Mouse (Mus musculus) limb, embryonic 10.5 days (tissue): ENCODE data around the gene Kcnmb2. TPM values are rescaled to one million over a fixed set of nuclear protein-coding genes. Genes with fewer than 3 reads are reported as not detected.

ENCODE experiments used
- DNase-seq: peaks from one replicate; pipeline ENCODE4 v3.0.0-alpha.2; 2017; ENCODE audit warnings: low spot score
- H3K27ac ChIP-seq: fragments of 300-500 bp; sonication (generic); 2 replicates; pipeline ENCODE4 v1.5.1; 2016; ENCODE audit warnings: mild to moderate bottlenecking
- H3K27me3 ChIP-seq: fragments of 300-500 bp; sonication (generic); 2 replicates; pipeline ENCODE4 v1.6.1; 2016; ENCODE audit warnings: low read depth, mild to moderate bottlenecking; ENCODE audit not compliant: poor library complexity, severe bottlenecking
- H3K36me3 ChIP-seq: fragments of 300-500 bp; sonication (generic); 2 replicates; pipeline ENCODE4 v1.6.1; 2016; ENCODE audit warnings: mild to moderate bottlenecking, moderate library complexity
- H3K4me1 ChIP-seq: fragments of 300-500 bp; sonication (generic); 2 replicates; pipeline ENCODE4 v1.6.1; 2016
- H3K4me3 ChIP-seq: fragments of 300-500 bp; sonication (generic); 2 replicates; pipeline ENCODE4 v1.5.1; 2016; ENCODE audit warnings: mild to moderate bottlenecking, moderate library complexity
- H3K9me3 ChIP-seq: fragments of 300-500 bp; sonication (generic); replicated peaks from 2 replicates; pipeline ENCODE4 v1.6.1; 2016; ENCODE audit warnings: mild to moderate bottlenecking
- WGBS: fragments of 180-500 bp; shearing (Covaris S2); methylation state at CpG from one replicate; pipeline ENCODE4 v1.1.7; 2016; 5-methylcytosine and 5-hydroxymethylcytosine counted together
- polyA plus RNA-seq: library from polyadenylated mRNA; unstranded; fragments of >200 nt; fragmentation: Nextera tagmentation; extraction: Ambion mirVana; gene quantifications from 2 replicates; pipeline ENCODE4 v1.2.1, GENCODE M21; 2016

Kcnmb2 gene
- polyA plus RNA-seq, 1 experiment from 2014 or later = 0.09 TPM

DNA sequence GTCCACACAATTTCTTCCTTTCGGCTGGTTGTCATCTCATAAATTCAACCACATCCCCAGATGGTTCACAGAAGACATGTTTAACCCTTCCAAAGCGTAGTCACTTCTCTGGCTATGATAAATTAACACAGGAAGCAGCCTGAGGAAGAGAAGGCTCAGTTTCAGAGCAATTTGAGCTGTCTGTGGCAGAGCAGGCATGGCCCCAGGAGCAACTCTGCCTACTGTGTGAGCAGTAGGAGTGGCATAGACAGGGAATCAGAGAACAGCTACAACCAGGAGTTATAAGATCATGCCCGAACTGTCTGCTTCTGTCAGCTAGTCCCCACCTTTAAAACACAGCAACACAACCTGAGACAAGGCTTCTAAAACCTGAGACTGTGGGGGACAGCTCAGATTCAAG lies 219.4 kb downstream of the Kcnmb2 start:
- Histone ChIP-seq H3K27me3 (no peaks in the 10 kb centered on the region), H3K36me3 (no peaks in the 10 kb centered on the region), H3K9me3 (no peaks in the 10 kb centered on the region), H3K27ac (no peak overlapping the region), H3K4me1 (peaks cover 16% of the 10 kb centered on the region), H3K4me3 (no peak overlapping the region)
- DNase-seq = no peak
- WGBS = 47% methylated on average over 3 of the region's 3 CpGs

DNA sequence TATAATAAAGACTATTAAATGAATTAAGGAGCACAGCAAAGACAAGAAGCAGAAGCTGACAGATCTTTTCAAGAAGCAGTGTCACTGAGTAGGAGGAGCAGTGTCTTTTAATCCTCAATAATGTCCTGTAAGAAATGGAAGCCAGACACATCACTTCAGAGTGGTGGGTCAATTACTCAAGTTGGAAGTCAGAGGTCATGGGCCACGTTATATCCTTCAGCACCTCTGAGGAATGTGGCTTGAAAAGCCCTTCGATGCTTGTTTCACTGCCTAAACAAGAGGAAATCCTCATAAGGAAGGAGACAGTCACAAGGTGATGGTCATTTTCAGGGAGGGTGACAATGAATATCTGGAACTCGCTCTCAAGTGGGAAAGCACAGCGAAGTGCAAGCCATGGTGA lies 223.1 kb downstream of the Kcnmb2 start:
- 24% methylated on average over 4 of the region's 4 CpGs for WGBS

DNA sequence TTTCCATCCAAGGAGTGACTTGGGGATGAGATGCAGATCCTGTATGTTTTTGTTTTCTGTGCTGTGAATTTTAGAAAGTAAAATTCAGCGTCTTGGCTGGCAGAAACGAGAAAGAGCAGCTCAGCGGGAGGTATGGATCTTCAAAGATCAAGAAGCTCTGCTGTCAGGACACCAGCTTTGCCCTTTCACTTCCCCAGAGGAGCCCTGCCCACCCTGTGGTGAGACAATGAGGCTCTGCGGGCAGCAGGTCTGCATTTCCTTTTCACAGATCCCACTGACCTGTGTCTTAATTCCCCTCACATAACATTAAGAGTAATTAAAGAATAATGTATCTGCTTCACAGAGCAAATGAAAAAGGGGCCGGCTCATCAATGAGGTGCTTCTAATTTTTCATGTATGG lies 226.1 kb downstream of the Kcnmb2 start:
- no peak for DNase-seq
- Histone ChIP-seq H3K27me3 (no peaks in the 10 kb centered on the region), H3K9me3 (no peaks in the 10 kb centered on the region), H3K4me1 (peaks cover 4% of the 10 kb centered on the region; the same call in 1 of the 2 replicates), H3K27ac (no peak overlapping the region), H3K4me3 (no peak overlapping the region), H3K36me3 (no peaks in the 10 kb centered on the region)
- 5% methylated on average over 5 of the region's 5 CpGs for WGBS

More for the DNA sequence above, 223.1 kb downstream of the Kcnmb2 start:
- Histone ChIP-seq H3K36me3 (no peaks in the 10 kb centered on the region), H3K4me3 (no peak overlapping the region), H3K9me3 (no peaks in the 10 kb centered on the region), H3K4me1 (peaks cover 13% of the 10 kb centered on the region), H3K27ac (no peak overlapping the region), H3K27me3 (no peaks in the 10 kb centered on the region)
- DNase-seq = no peak

DNA sequence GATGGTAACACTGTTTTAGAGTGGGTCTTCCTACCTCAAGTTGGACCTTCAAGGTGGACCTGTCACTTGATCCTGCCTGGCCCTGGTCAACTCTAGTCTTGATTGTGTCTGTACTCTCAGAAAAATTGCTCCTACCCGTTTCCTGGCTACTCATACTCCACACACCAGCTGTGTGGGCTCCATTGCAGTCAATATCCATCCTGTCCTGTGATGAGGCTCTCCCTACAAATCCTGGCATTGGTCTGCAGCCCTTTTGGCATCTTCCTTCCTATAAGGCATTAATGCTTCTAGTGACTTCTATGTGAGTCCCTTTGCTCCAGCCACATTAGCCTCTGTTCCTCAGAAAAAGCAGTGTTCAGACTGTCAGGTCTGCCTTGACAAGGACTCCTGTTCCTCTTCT lies 228.4 kb downstream of the Kcnmb2 start:
- 64% methylated on average over 1 of the region's 1 CpGs for WGBS
- no peaks in the 10 kb centered on the region for H3K9me3 ChIP-seq
- H3K4me3 ChIP-seq = no peak overlapping the region
- H3K27ac ChIP-seq = no peak overlapping the region
- DNase-seq = no peak
- no peaks in the 10 kb centered on the region for H3K27me3 ChIP-seq
- H3K4me1 ChIP-seq = peaks cover under 1% of the 10 kb centered on the region; the same call in 1 of the 2 replicates
- no peaks in the 10 kb centered on the region for H3K36me3 ChIP-seq

DNA sequence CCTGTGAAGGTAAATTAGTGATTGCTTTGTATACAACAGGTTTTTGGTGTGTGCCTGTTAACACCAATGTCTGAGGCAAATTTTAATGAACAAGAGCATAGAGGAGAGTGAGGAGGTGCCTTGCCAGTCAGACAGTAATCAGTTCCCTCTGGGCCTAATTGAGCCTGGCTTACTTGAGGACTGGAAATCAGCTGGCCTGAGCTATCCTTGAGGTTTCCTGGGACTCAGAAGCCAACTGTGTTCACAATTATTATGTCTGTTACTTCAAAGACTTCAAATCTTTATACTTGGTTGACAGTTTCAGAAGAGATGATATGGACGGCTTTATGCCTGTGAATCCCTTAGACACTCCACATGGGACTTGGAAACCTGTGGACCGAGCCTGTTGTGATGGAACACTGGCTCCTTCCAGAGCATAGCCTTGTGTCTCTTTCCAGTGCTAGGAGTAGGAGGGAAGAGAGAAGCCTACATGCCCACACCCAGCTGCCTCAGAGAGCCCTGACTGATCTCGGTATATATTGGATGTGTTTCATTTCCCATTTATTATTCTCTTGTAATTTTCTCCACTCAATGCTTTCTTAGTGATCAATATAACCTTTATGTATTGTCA lies 230.2 kb downstream of the Kcnmb2 start:
- Histone ChIP-seq H3K9me3 (no peaks in the 10 kb centered on the region), H3K36me3 (no peaks in the 10 kb centered on the region), H3K4me3 (no peak overlapping the region), H3K27ac (no peak overlapping the region), H3K4me1 (no peaks in the 10 kb centered on the region), H3K27me3 (no peaks in the 10 kb centered on the region)
- WGBS = 86% methylated on average over 3 of the region's 3 CpGs
- DNase-seq = no peak

DNA sequence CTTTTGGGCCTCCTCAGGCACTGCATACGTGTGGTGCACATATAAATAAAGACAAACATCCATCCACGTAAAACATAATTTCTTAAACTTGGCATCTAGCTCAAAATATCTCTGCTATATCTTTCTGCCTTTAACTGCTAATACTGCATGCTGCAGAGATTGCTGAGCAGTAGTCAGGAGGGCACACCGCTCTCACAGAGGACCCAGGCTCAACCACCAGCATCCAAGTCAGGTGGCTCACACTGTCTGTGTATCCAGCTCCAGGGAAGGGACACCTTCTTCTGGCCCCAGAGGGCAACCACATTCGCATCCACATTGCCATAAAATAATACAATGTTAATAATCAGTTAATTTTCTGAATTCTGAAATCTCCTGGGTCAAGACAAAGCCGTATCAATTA lies 241.9 kb downstream of the Kcnmb2 start:
- WGBS = 89% methylated on average over 5 of the region's 5 CpGs
- Histone ChIP-seq H3K27me3 (no peaks in the 10 kb centered on the region), H3K4me3 (no peak overlapping the region)

DNA sequence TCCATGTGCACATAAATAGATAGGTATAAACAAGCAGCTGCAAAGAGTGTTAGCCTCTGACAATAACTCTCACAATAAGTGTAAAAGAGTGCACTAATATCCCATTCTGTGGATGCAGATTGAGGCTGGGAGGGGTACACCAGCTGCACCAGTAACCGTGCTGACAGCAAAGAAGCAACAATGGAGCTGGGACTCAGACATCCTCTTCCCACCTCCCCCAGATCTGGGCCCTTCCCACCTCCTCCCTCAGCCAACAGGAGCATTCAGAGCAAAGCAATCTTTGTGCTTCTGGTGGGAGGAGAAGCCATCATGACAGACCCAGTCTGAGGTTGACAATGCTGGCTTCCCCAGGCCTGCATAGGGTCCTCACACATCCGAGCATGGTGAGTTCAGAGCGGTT lies 242.3 kb downstream of the Kcnmb2 start:
- WGBS = 80% methylated on average over 3 of the region's 3 CpGs
- Histone ChIP-seq H3K36me3 (no peaks in the 10 kb centered on the region), H3K9me3 (no peaks in the 10 kb centered on the region), H3K4me1 (no peaks in the 10 kb centered on the region), H3K27ac (no peak overlapping the region), H3K27me3 (no peaks in the 10 kb centered on the region), H3K4me3 (no peak overlapping the region)
- DNase-seq = no peak

More for the DNA sequence above, 241.9 kb downstream of the Kcnmb2 start:
- Histone ChIP-seq H3K9me3 (no peaks in the 10 kb centered on the region), H3K27ac (no peak overlapping the region), H3K4me1 (no peaks in the 10 kb centered on the region), H3K36me3 (no peaks in the 10 kb centered on the region)
- no peak for DNase-seq

DNA sequence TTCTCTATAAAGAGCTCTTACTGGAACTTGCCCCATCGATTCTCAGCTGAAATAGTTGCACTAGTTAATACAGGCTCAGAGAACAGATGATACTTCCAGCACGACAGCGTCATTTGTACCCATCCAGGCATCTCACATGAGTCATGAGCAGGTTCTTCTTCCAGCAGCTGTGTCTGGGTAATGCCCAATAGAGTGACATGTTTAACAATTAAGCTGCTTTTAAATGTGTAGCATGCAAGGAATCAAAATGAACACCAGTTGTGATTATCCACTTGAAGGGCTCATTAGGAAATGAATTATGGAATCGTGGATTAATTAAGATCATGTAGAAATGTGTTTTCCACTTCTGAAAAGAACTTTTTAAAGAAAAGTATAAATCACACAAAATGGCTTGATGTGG lies 245.4 kb downstream of the Kcnmb2 start:
- Histone ChIP-seq H3K9me3 (no peaks in the 10 kb centered on the region), H3K27ac (no peak overlapping the region), H3K4me1 (no peaks in the 10 kb centered on the region), H3K36me3 (no peaks in the 10 kb centered on the region), H3K27me3 (no peaks in the 10 kb centered on the region), H3K4me3 (no peak overlapping the region)
- no peak for DNase-seq
- WGBS = 94% methylated on average over 4 of the region's 4 CpGs

DNA sequence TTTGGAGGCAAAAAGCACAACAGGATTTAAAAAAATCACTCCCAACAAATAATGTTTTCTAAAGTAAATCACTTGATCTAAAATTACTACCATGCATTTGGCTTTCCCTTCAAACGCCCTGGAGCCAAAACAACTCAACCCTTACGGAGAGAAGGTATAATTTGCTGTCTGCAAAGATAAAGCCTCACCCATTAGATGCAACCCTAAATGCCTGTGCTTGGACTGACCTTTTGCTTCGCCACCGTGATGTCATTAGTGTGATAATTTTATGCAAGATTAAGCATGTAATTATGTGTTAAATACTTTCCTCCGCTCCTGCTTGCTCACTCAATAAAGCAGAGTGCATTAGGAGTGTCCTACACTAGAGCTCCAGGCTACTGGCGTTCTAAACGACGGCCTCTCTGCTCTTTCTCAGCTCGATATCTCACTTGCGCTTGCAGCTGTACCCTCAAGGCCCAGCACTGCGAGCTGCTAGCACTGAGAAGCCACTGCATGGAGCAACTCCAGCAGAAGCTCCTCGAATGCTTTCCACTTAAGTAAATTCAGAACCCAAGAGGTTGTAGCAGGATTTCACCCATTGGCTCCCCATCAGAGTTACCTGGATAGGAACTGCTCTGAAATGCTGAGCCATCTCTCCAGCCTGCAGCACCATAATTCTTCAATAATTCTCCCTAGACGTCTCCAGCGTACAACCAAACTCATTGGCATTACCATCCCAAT lies 247.7 kb downstream of the Kcnmb2 start:
- H3K36me3 ChIP-seq = no peaks in the 10 kb centered on the region
- no peaks in the 10 kb centered on the region for H3K27me3 ChIP-seq
- H3K9me3 ChIP-seq = no peaks in the 10 kb centered on the region
- 70% methylated on average over 14 of the region's 14 CpGs for WGBS
- H3K27ac ChIP-seq = no peak overlapping the region
- no peak overlapping the region for H3K4me3 ChIP-seq
- DNase-seq = no peak
- no peaks in the 10 kb centered on the region for H3K4me1 ChIP-seq

DNA sequence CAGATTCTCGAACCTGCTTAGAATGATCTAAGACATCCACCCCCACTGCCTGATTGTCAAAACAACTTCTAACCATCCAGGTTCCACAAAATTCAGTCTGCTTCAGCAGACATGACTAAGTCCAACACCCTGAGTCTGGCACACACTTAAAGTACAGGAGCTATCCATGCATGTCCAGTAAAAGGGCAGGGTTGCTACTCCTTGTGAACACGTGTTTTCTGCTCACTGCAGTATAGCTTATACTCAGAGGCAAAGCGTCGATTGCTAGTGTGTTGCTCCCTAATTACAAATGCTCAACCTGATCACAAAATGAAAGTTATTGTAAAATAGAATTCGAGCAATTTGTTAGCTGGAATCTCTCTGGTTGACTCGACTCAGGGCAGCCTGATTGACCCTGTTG lies 278.2 kb downstream of the Kcnmb2 start:
- DNase-seq = peak; percentile 20
- H3K36me3 ChIP-seq = no peaks in the 10 kb centered on the region
- no peaks in the 10 kb centered on the region for H3K9me3 ChIP-seq
- WGBS = 71% methylated on average over 6 of the region's 6 CpGs
- no peak overlapping the region for H3K4me3 ChIP-seq
- H3K27ac ChIP-seq = no peak overlapping the region
- no peaks in the 10 kb centered on the region for H3K27me3 ChIP-seq
- no peaks in the 10 kb centered on the region for H3K4me1 ChIP-seq

DNA sequence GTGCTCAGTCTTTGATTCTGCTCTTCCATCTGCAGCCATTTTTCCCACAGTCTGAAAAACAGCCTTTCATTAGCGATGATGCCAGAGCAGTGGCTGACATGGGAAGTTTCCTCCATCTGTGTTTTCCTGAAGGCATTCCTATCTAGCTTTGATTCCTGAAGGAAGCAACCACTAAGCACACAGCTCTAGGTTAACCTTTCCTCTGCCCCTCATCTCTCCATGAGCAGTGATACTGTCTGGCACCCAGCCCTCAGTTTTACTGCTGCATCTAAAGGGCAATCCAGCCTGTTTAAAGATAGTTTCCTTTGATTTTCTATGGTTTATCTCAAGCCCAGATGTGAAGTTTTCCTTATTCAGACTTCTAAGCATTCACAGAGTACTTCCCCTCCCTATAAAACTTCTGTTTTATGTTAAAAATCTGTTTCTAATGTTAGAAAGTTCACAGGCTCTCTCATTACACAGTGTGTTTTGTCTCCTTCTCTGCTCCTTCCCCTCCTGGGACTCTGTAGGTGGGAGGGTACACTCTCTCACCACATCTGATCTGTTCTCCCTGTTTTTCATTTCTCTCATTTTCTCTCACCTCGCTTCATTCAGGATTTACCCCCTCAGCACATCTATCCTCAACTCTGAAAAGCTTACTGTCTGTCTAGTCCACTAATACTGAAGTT lies 283.7 kb downstream of the Kcnmb2 start:
- Histone ChIP-seq H3K9me3 (no peaks in the 10 kb centered on the region), H3K27ac (no peak overlapping the region), H3K4me1 (peaks cover 5% of the 10 kb centered on the region; the same call in 1 of the 2 replicates), H3K4me3 (no peak overlapping the region), H3K36me3 (no peaks in the 10 kb centered on the region), H3K27me3 (no peaks in the 10 kb centered on the region)
- WGBS = 35% methylated on average over 2 of the region's 2 CpGs
- DNase-seq = peak; percentile 26

DNA sequence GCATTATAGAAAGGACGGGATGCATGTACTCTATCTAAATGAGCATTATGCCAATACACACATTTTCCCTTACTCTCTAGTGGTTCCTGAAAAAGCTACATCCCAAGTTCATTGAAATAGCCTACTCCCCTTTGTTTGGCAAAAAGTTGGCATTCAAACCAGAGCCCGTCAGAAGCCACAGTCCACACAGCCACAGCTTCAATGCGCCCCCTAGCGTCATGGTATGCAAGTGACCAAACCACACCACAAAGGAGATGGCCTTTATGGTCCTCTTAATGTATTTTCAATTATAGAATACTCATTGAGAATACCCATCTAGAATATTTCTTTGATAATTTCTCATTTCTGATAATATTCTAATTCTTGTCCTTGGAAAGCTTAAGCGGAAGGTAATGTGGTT lies 286.2 kb downstream of the Kcnmb2 start:
- no peaks in the 10 kb centered on the region for H3K27me3 ChIP-seq
- H3K4me1 ChIP-seq = peaks cover 5% of the 10 kb centered on the region; the same call in 1 of the 2 replicates
- H3K27ac ChIP-seq = no peak overlapping the region
- H3K4me3 ChIP-seq = no peak overlapping the region
- peak; percentile 76 for DNase-seq
- H3K36me3 ChIP-seq = no peaks in the 10 kb centered on the region
- 34% methylated on average over 5 of the region's 5 CpGs for WGBS
- H3K9me3 ChIP-seq = no peaks in the 10 kb centered on the region

DNA sequence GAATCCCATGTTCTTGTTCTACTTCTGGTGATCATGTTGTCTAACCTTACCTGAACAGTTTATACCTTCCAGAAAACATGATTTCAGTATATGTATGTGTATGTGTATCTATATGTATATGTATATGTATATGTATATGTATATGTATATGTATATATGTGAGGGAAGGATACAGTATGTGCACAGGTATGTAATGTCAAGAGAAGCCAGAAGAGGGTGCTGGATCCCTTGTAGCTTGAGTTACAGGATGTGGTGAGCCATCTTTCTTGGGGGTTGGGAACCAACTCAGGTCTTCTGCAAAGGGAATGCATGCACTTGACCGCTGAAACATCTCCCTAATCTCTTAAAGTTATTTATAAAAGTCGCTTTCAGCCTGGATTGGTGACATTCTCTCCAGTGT lies 286.6 kb downstream of the Kcnmb2 start:
- WGBS = 93% methylated on average over 2 of the region's 2 CpGs
- H3K4me1 ChIP-seq = peaks cover 5% of the 10 kb centered on the region; the same call in 1 of the 2 replicates
- DNase-seq = no peak

More for the DNA sequence above, 286.6 kb downstream of the Kcnmb2 start:
- Histone ChIP-seq H3K27ac (no peak overlapping the region), H3K27me3 (no peaks in the 10 kb centered on the region), H3K4me3 (no peak overlapping the region), H3K9me3 (no peaks in the 10 kb centered on the region), H3K36me3 (no peaks in the 10 kb centered on the region)
